Mouse (Mus musculus) monocyte, adult 5-6 weeks (primary cell): ENCODE data around the gene Lipn. TPM values are rescaled to one million over a fixed set of nuclear protein-coding genes. Genes with fewer than 3 reads are reported as not detected.

ENCODE experiments used
- ATAC-seq: fragments of 153-309, 156-312 bp; replicated peaks from 2 replicates; pipeline ENCODE4 v1.8.0; 2017; ENCODE audit warnings: mild to moderate bottlenecking; ENCODE audit not compliant: low TSS enrichment, insufficient number of reproducible peaks, severe bottlenecking, poor library complexity, low FRiP score
- total RNA-seq: library from RNA; stranded (forward); fragments of 200-1000, 200-491, 200-594 nt; gene quantifications from 3 replicates; pipeline ENCODE4 v1.2.3, GENCODE M21; 2017

Gene Lipn
- total RNA-seq: not detected in 3 replicates

GRCm38 (mm10) chr19:34066779-34067472 is at the start of gene Lipn:
Gene Lipn, plus strand, starts transcription at chr19:34067358.
- no peak for ATAC-seq

GRCm38 (mm10) chr19:34021440-34022172 is 45.6 kb upstream of the Lipn start:
- no peak for ATAC-seq

- no peak for ATAC-seq
These were observed 44.4 kb upstream of the Lipn start for GRCm38 (mm10) chr19:34022759-34023158.

GRCm38 (mm10) chr19:34039731-34040130 is 27.4 kb upstream of the Lipn start:
- ATAC-seq: no peak

- ATAC-seq: no peak
These were observed 24.1 kb upstream of the Lipn start for GRCm38 (mm10) chr19:34043008-34043407.

- ATAC-seq: no peak
These were observed 17.7 kb upstream of the Lipn start for GRCm38 (mm10) chr19:34049371-34050039.

GRCm38 (mm10) chr19:34051502-34051901 is 15.7 kb upstream of the Lipn start:
- no peak for ATAC-seq

- no peak for ATAC-seq
These were observed 3.6 kb upstream of the Lipn start for GRCm38 (mm10) chr19:34063547-34063946.

- ATAC-seq: no peak
These were observed 3.1 kb upstream of the Lipn start for GRCm38 (mm10) chr19:34064059-34064458.

GRCm38 (mm10) chr19:34074239-34074638 is 7.1 kb downstream of the Lipn start:
- ATAC-seq: no peak

GRCm38 (mm10) chr19:34078130-34078529 is 11.0 kb downstream of the Lipn start:
- no peak for ATAC-seq

GRCm38 (mm10) chr19:34089011-34089680 is 22.0 kb downstream of the Lipn start:
- ATAC-seq: no peak

- no peak for ATAC-seq
These were observed 28.2 kb downstream of the Lipn start for GRCm38 (mm10) chr19:34095381-34095780.

GRCm38 (mm10) chr19:34096228-34096627 is 29.1 kb downstream of the Lipn start:
- ATAC-seq: no peak

- ATAC-seq: no peak
These were observed 33.5 kb downstream of the Lipn start, which contains the start of gene Lipm for GRCm38 (mm10) chr19:34100633-34101032. Gene Lipm, plus strand, starts transcription at chr19:34100933.

GRCm38 (mm10) chr19:34101888-34102287 is 34.7 kb downstream of the Lipn start:
- ATAC-seq: no peak

GRCm38 (mm10) chr19:34104841-34105240 is 37.7 kb downstream of the Lipn start:
- ATAC-seq: no peak

- ATAC-seq: no peak
These were observed 51.9 kb downstream of the Lipn start for GRCm38 (mm10) chr19:34119102-34119501.

GRCm38 (mm10) chr19:34119653-34120052 is 52.5 kb downstream of the Lipn start:
- ATAC-seq: no peak
